Mouse (Mus musculus): ENCODE data around the gene Krt75. TPM values are rescaled to one million over a fixed set of nuclear protein-coding genes. Genes with fewer than 3 reads are reported as not detected.
"Not testable (repeated sequence)": the region's sequence is repeated elsewhere in the genome, so short reads cannot be mapped to it uniquely, and the experiment has no call there.

Gene Krt75
- polyA plus RNA-seq, 1 experiment from 2014 or later = 0.06 TPM

GRCm38 (mm10) chr15:101537864-101538579 lies 35.7 kb downstream of the Krt75 start:
- H3K4me1 ChIP-seq (ENCODE audit: control insufficient read depth, insufficient read depth, low read length) = no peaks in the 10 kb centered on the region
- DNase-seq (ENCODE audit: low spot score) (peak; percentile 22), ATAC-seq (replicated peaks; ENCODE audit: insufficient number of reproducible peaks, low FRiP score, low TSS enrichment, low read depth) (no peak)
- H3K27me3 ChIP-seq (ENCODE audit: control insufficient read depth, insufficient read depth, low read length) = no peaks in the 10 kb centered on the region
- WGBS = 35% methylated on average over 7 of the region's 7 CpGs
- no peak overlapping the region for H3K9ac ChIP-seq (replicated peaks; ENCODE audit: low read length)
- H3K9me3 ChIP-seq (replicated peaks; ENCODE audit: control insufficient read depth, low read length) = no peaks in the 10 kb centered on the region
- no peaks in the 10 kb centered on the region for H3K36me3 ChIP-seq (replicated peaks; ENCODE audit: control insufficient read depth, insufficient read depth, low read depth, low read length)
- H3K4me2 ChIP-seq (ENCODE audit: low read depth, low read length) = no peak overlapping the region
- H3K4me3 ChIP-seq (ENCODE audit: low read depth, low read length) = no peak overlapping the region
- H3K27ac ChIP-seq (replicated peaks; ENCODE audit: low read depth, low read length) = no peak overlapping the region

- 66% methylated on average over 9 of the region's 9 CpGs for WGBS
- ATAC-seq (replicated peaks; ENCODE audit: insufficient number of reproducible peaks, low FRiP score, low TSS enrichment, low read depth) = no peak; the same call in 1 of the 2 replicates
Measured at GRCm38 (mm10) chr15:101536054-101536850, 37.5 kb downstream of the Krt75 start.

GRCm38 (mm10) chr15:101532720-101533119 lies 41.0 kb downstream of the Krt75 start, which contains the start of gene Krt84:
TSS of gene Krt84 (minus strand) at chr15:101532820.
- Histone ChIP-seq H3K36me3 (replicated peaks; ENCODE audit: control insufficient read depth, insufficient read depth, low read depth, low read length) (no peaks in the 10 kb centered on the region), H3K27ac (replicated peaks; ENCODE audit: low read depth, low read length) (no peak within 1 kb of the TSS), H3K9me3 (replicated peaks; ENCODE audit: control insufficient read depth, low read length) (no peaks in the 10 kb centered on the region), H3K4me3 (ENCODE audit: low read depth, low read length) (no peak within 1 kb of the TSS), H3K4me2 (ENCODE audit: low read depth, low read length) (no peak within 1 kb of the TSS), H3K27me3 (ENCODE audit: control insufficient read depth, insufficient read depth, low read length) (no peaks in the 10 kb centered on the region), H3K4me1 (ENCODE audit: control insufficient read depth, insufficient read depth, low read length) (no peaks in the 10 kb centered on the region), H3K9ac (replicated peaks; ENCODE audit: low read length) (no peak within 1 kb of the TSS)
- DNase-seq (ENCODE audit: low spot score) (no peak), ATAC-seq (replicated peaks; ENCODE audit: insufficient number of reproducible peaks, low FRiP score, low TSS enrichment, low read depth) (no peak)
- WGBS = 87% methylated on average over 7 of the region's 7 CpGs

More at GRCm38 (mm10) chr15:101536054-101536850, 37.5 kb downstream of the Krt75 start:
- no peak for DNase-seq (ENCODE audit: low spot score)
- no peak overlapping the region for H3K9ac ChIP-seq (replicated peaks; ENCODE audit: low read length)
- no peak overlapping the region for H3K4me3 ChIP-seq (ENCODE audit: low read depth, low read length)
- no peaks in the 10 kb centered on the region for H3K9me3 ChIP-seq (replicated peaks; ENCODE audit: control insufficient read depth, low read length)
- H3K4me2 ChIP-seq (ENCODE audit: low read depth, low read length) = no peak overlapping the region
- H3K4me1 ChIP-seq (ENCODE audit: control insufficient read depth, insufficient read depth, low read length) = no peaks in the 10 kb centered on the region
- H3K27ac ChIP-seq (replicated peaks; ENCODE audit: low read depth, low read length) = no peak overlapping the region
- no peaks in the 10 kb centered on the region for H3K27me3 ChIP-seq (ENCODE audit: control insufficient read depth, insufficient read depth, low read length)
- H3K36me3 ChIP-seq (replicated peaks; ENCODE audit: control insufficient read depth, insufficient read depth, low read depth, low read length) = no peaks in the 10 kb centered on the region

- ATAC-seq (replicated peaks; ENCODE audit: insufficient number of reproducible peaks, low FRiP score, low TSS enrichment, low read depth) = no peak
- H3K9ac ChIP-seq (replicated peaks; ENCODE audit: low read length) = no peak overlapping the region
- 68% methylated on average over 4 of the region's 4 CpGs for WGBS
Measured at GRCm38 (mm10) chr15:101522556-101523232, 51.0 kb downstream of the Krt75 start.

GRCm38 (mm10) chr15:101519792-101520191 lies 53.9 kb downstream of the Krt75 start:
- Histone ChIP-seq H3K36me3 (replicated peaks; ENCODE audit: control insufficient read depth, insufficient read depth, low read depth, low read length) (no peaks in the 10 kb centered on the region), H3K4me3 (ENCODE audit: low read depth, low read length) (no peak overlapping the region), H3K4me2 (ENCODE audit: low read depth, low read length) (no peak overlapping the region), H3K27ac (replicated peaks; ENCODE audit: low read depth, low read length) (no peak overlapping the region), H3K9me3 (replicated peaks; ENCODE audit: control insufficient read depth, low read length) (no peaks in the 10 kb centered on the region), H3K27me3 (ENCODE audit: control insufficient read depth, insufficient read depth, low read length) (no peaks in the 10 kb centered on the region), H3K4me1 (ENCODE audit: control insufficient read depth, insufficient read depth, low read length) (no peaks in the 10 kb centered on the region), H3K9ac (replicated peaks; ENCODE audit: low read length) (no peak overlapping the region)
- DNase-seq (ENCODE audit: low spot score) (peak; percentile 88), ATAC-seq (replicated peaks; ENCODE audit: insufficient number of reproducible peaks, low FRiP score, low TSS enrichment, low read depth) (no peak)
- 7% methylated on average over 2 of the region's 2 CpGs for WGBS

More at GRCm38 (mm10) chr15:101522556-101523232, 51.0 kb downstream of the Krt75 start:
- Histone ChIP-seq H3K4me2 (ENCODE audit: low read depth, low read length) (no peak overlapping the region), H3K27me3 (ENCODE audit: control insufficient read depth, insufficient read depth, low read length) (no peaks in the 10 kb centered on the region), H3K9me3 (replicated peaks; ENCODE audit: control insufficient read depth, low read length) (no peaks in the 10 kb centered on the region), H3K36me3 (replicated peaks; ENCODE audit: control insufficient read depth, insufficient read depth, low read depth, low read length) (no peaks in the 10 kb centered on the region), H3K4me1 (ENCODE audit: control insufficient read depth, insufficient read depth, low read length) (no peaks in the 10 kb centered on the region), H3K4me3 (ENCODE audit: low read depth, low read length) (no peak overlapping the region), H3K27ac (replicated peaks; ENCODE audit: low read depth, low read length) (no peak overlapping the region)
- no peak for DNase-seq (ENCODE audit: low spot score)

GRCm38 (mm10) chr15:101517161-101517560 lies 56.5 kb downstream of the Krt75 start, which contains the start of gene Gm49425:
TSS of gene Gm49425 (minus strand) at chr15:101517261.
- not testable (repeated sequence) for H3K36me3 ChIP-seq (replicated peaks; ENCODE audit: control insufficient read depth, insufficient read depth, low read depth, low read length); ATAC-seq (replicated peaks; ENCODE audit: insufficient number of reproducible peaks, low FRiP score, low TSS enrichment, low read depth); H3K27ac ChIP-seq (replicated peaks; ENCODE audit: low read depth, low read length); H3K9ac ChIP-seq (replicated peaks; ENCODE audit: low read length); DNase-seq (ENCODE audit: low spot score); H3K9me3 ChIP-seq (replicated peaks; ENCODE audit: control insufficient read depth, low read length); H3K4me3 ChIP-seq (ENCODE audit: low read depth, low read length); H3K4me2 ChIP-seq (ENCODE audit: low read depth, low read length); H3K27me3 ChIP-seq (ENCODE audit: control insufficient read depth, insufficient read depth, low read length); H3K4me1 ChIP-seq (ENCODE audit: control insufficient read depth, insufficient read depth, low read length)
- 75% methylated on average over 2 of the region's 2 CpGs for WGBS

Data from embryonic facial prominence, embryonic 11.5 days (tissue).